Mouse (Mus musculus) T-helper 17 cell (primary cell): ENCODE data around the gene Ceacam15.

Experiments
- in situ Hi-C, 2 experiments: fragments of 300-600 bp; cut with MboI, MseI; formaldehyde crosslinking; loops; 1 replicate in 1 of 2; 2 replicates in 1 of 2; pipeline ENCODE4 v1.15.1; 2025; ENCODE audit warnings: high pct_unique_total_duplicates in 2 of 2

The Ceacam15 gene

GRCm38 (mm10) chr7:16631025-16631424 lies 44.5 kb downstream of the Ceacam15 start:
- in situ Hi-C loops = no loop called here

- in situ Hi-C loops = loop anchor here in 1 of 2 experiments (5.0 kb wide), 1 partner anchor 83 kb away; no protein-coding TSS in a partner anchor
Observed at GRCm38 (mm10) chr7:16629598-16630296, 45.8 kb downstream of the Ceacam15 start.

DNA sequence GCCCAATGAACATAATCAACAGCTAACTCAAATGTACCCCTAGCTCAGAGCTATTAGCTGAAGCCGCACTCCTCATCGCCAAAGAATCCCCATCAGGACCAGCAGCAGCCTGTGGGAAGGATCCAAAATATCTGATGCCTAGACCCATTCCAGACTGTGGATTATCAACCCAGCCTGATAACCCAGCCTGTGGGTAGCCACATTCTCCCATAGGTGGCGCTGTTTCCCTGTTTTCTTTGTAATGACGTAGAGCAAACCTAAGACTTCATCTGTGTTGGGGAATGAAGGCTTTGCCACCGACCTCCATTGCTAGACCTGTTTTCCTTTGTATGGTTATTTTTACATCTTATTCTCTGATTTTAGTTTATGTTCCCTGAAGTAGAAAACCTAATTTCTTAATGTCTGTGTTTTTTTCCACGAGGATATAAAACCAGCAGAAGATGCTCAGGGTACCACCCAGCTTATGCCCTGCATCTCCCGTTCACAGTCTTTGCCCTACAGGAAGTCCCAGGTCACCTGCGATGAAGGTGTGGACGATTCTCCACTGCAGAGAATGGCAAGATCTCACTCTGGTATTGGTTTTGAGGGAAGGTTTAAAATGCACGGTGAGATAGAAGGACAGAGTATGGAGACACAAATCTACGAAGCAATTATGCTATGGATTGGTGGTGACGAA lies 47.3 kb downstream of the Ceacam15 start:
- in situ Hi-C loops = loop anchor here in 1 of 2 experiments (5.0 kb wide), 1 partner anchor 84 kb away; no protein-coding TSS in a partner anchor

DNA sequence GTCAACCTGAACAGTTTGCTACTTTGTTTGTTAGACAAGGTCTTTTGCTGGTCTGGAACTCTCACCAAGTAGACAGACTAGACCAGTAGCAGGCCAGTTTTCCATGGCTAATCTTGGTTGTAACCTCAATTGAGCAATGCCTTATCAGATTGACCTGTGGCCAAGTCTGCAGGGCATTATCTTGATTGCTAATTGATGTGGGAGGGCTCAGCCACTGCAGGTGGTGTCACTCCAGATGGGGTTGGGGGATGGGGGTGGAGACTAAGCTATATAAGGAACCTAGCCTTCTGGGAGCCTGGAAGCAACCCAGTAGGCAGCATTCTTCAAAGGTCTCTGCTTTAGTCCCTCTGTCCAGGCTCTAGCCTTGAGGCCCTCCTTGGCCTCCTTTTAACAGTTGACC lies 51.8 kb downstream of the Ceacam15 start:
- in situ Hi-C loops = no loop called here

DNA sequence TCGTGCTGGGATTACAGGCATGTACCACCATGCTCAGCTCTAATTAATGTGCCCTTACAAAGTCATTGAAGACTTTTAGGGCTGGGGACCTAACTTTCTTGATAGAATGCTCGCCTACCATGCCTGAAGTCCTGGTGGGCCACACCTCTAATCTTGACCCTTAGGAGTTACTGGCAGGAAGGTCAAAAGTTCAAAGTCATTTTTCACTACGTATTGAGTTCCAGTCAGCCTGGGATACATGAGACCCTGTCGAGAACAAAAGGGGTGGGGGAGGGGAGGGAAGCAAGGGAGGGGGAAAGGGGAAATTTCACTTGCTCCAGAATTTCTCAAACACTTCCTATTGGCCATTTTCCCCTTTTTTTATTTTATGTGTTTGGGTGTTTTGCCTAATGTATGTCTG lies 52.4 kb downstream of the Ceacam15 start:
- in situ Hi-C loops = no loop called here
